Mouse (Mus musculus): ENCODE measurements around the gene Rspo4.

DNA sequence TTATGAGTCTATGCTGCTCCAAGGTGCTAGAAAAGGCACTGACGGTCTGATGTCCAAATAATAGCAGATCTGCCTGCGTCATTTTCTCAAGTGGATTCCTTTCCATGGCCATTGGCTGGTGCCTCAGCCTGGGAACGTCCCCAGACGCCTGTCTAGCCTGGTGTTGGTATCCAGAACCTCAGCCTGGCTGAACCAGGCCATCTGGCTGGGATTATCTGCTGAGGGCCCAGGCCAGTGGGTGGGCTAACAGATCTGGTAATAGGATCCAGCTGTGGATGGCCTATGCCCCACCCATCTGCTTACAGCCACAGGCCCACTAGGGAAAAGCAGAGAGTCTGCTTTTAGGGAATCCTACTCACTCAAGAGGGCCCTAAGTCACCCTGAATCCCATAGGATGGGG is 78.9 kb downstream of the Rspo4 start:
- no peak for TF ChIP-seq CHD2 (IDR thresholded peaks at IDR 0.05; ENCODE audit: low read depth, low read length)
- no peak for TF ChIP-seq ZC3H11A (IDR thresholded peaks at IDR 0.05; ENCODE audit: borderline replicate concordance, low read depth, low read length)
- no peak for TF ChIP-seq ZNF384 (IDR thresholded peaks at IDR 0.05; ENCODE audit: low read depth, low read length)
